Mouse (Mus musculus): ENCODE data around the gene Ift20. TPM values are rescaled to one million over a fixed set of nuclear protein-coding genes. Genes with fewer than 3 reads are reported as not detected.

Gene Ift20
- total RNA-seq (2014; rRNA removed) (133 and 155 TPM in 2 replicates), polyA plus RNA-seq (2015; fragmentation: Nextera tagmentation; extraction: Ambion mirVana) (142 and 148 TPM in 2 replicates)

DNA sequence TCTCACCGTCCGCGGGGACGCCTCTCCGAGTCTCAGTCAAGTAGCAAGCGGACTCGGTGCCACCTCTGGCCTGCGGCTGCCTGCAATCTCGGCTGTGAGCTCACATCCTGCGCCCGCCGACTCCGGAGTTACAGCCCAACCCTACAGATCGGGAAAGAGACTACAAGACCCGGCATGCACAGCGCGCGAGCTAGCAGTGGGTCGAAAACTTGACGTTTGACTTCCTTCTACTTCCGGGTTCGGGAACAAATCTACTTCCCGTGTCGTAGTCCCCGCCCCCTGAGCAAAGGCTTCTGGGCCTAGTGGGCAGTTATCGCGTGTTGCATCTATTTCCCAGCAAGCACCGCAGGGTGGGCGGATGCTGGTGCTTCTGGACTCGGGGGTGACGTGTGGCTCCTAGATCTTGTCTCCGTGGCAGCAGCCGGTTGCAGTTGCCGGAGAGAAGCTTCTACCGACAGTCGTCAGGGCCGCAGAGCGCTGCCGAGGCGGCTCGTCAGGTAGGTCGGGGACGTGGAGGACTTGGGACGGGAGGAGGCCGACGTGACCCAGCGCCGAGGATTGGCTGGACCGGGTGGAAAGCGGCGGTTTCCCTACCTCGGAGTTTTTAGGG is at the start of gene Ift20, which contains the start of gene Tnfaip1:
Ift20 (plus strand) TSS at position 282 of the 610 bp plus-strand sequence.
Tnfaip1 (minus strand) TSS at position 253 of the 610 bp plus-strand sequence.
- ATAC-seq (ENCODE audit: low FRiP score) (peak; percentile 96), DNase-seq (ENCODE audit: low spot score) (peak; percentile 100)
- H3K4me2 ChIP-seq (ENCODE audit: low read depth, low read length, poor library complexity, severe bottlenecking) = peak within 1 kb of the TSS; percentile 76
- peak within 1 kb of the TSS; percentile 71 for H3K9ac ChIP-seq (replicated peaks; ENCODE audit: low read length, poor library complexity, severe bottlenecking)
- H3K4me3 ChIP-seq (ENCODE audit: low read depth, low read length) = peak within 1 kb of the TSS; percentile 65
- H3K27ac ChIP-seq (ENCODE audit: low read depth, low read length) = peak within 1 kb of the TSS; percentile 86
- under 1% methylated on average over 52 of the region's 52 CpGs for WGBS
- no peaks in the 10 kb centered on the region for H3K9me3 ChIP-seq (ENCODE audit: low read length)
- H3K27me3 ChIP-seq (ENCODE audit: insufficient read depth, low read length) = no peaks in the 10 kb centered on the region
- peak; percentile 16; the same call in 1 of the 2 replicates for TF ChIP-seq CTCF (IDR thresholded peaks at IDR 0.05)
- H3K4me1 ChIP-seq (ENCODE audit: insufficient read depth, low read length) = peaks cover 13% of the 10 kb centered on the region; the same call in 1 of the 2 replicates
- H3K36me3 ChIP-seq (ENCODE audit: insufficient read depth, low read length) = peaks cover 22% of the 10 kb centered on the region

DNA sequence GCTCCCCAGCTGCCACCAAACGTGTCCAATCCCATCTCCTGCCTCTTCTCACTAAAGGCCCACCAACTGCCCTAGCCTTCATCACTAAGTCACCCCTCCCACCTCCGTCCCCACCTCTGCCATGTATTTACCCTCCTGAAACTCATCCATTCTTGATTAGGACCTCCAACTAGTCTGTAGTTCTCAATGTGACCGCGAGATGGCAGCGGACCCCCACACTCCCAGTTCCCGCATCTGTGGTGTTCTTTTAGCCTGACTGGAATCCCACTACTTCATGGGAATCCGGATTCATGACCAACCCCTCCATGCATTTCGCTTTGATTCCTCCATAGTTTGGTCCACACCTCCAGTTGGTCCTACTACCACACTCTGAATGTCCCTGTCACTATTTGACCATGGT is 48.0 kb upstream of the Ift20 start:
- WGBS = 5% methylated on average over 8 of the region's 8 CpGs
- ATAC-seq (ENCODE audit: low FRiP score) = no peak
- peaks cover 33% of the 10 kb centered on the region for H3K36me3 ChIP-seq (ENCODE audit: insufficient read depth, low read length)

GRCm38 (mm10) chr11:78490781-78491241 is 45.4 kb upstream of the Ift20 start:
- WGBS = 7% methylated on average over 48 of the region's 48 CpGs
- peak; percentile 82 for DNase-seq (ENCODE audit: low spot score)
- peak; percentile 69 for TF ChIP-seq CTCF (IDR thresholded peaks at IDR 0.05)
- Histone ChIP-seq H3K9me3 (ENCODE audit: low read length) (no peaks in the 10 kb centered on the region), H3K9ac (replicated peaks; ENCODE audit: low read length, poor library complexity, severe bottlenecking) (peak overlapping the region; percentile 48), H3K27me3 (ENCODE audit: insufficient read depth, low read length) (no peaks in the 10 kb centered on the region), H3K4me1 (ENCODE audit: insufficient read depth, low read length) (peaks cover 7% of the 10 kb centered on the region; the same call in 1 of the 2 replicates), H3K36me3 (ENCODE audit: insufficient read depth, low read length) (peaks cover 21% of the 10 kb centered on the region), H3K4me3 (ENCODE audit: low read depth, low read length) (peak overlapping the region; percentile 26), H3K4me2 (ENCODE audit: low read depth, low read length, poor library complexity, severe bottlenecking) (peak overlapping the region; percentile 50), H3K27ac (ENCODE audit: low read depth, low read length) (peak overlapping the region; percentile 47; the same call in 1 of the 2 replicates)
- peak; percentile 70 for ATAC-seq (ENCODE audit: low FRiP score)

More for the DNA sequence above, 48.0 kb upstream of the Ift20 start:
- Histone ChIP-seq H3K4me1 (ENCODE audit: insufficient read depth, low read length) (0 out of 2 replicates have a peak, but pooled peaks cover 4% of the 10 kb centered on the region), H3K4me2 (ENCODE audit: low read depth, low read length, poor library complexity, severe bottlenecking) (no peak overlapping the region), H3K9ac (replicated peaks; ENCODE audit: low read length, poor library complexity, severe bottlenecking) (no peak overlapping the region), H3K27ac (ENCODE audit: low read depth, low read length) (no peak overlapping the region), H3K9me3 (ENCODE audit: low read length) (no peaks in the 10 kb centered on the region), H3K27me3 (ENCODE audit: insufficient read depth, low read length) (no peaks in the 10 kb centered on the region), H3K4me3 (ENCODE audit: low read depth, low read length) (no peak overlapping the region)
- DNase-seq (ENCODE audit: low spot score) = peak; percentile 77
- TF ChIP-seq CTCF (IDR thresholded peaks at IDR 0.05) = peak; percentile 90

- Histone ChIP-seq H3K9me3 (ENCODE audit: low read length) (no peaks in the 10 kb centered on the region), H3K9ac (replicated peaks; ENCODE audit: low read length, poor library complexity, severe bottlenecking) (peak overlapping the region; percentile 83), H3K27ac (ENCODE audit: low read depth, low read length) (no peak overlapping the region), H3K4me2 (ENCODE audit: low read depth, low read length, poor library complexity, severe bottlenecking) (peak overlapping the region; percentile 76), H3K4me3 (ENCODE audit: low read depth, low read length) (peak overlapping the region; percentile 78), H3K36me3 (ENCODE audit: insufficient read depth, low read length) (no peaks in the 10 kb centered on the region), H3K4me1 (ENCODE audit: insufficient read depth, low read length) (peaks cover 5% of the 10 kb centered on the region; the same call in 1 of the 2 replicates), H3K27me3 (ENCODE audit: insufficient read depth, low read length) (no peaks in the 10 kb centered on the region)
- ATAC-seq (ENCODE audit: low FRiP score) (no peak), DNase-seq (ENCODE audit: low spot score) (no peak)
- 6% methylated on average over 6 of the region's 6 CpGs for WGBS
- TF ChIP-seq CTCF (IDR thresholded peaks at IDR 0.05) = no peak
These were observed 40.3 kb upstream of the Ift20 start for GRCm38 (mm10) chr11:78495904-78496303.

DNA sequence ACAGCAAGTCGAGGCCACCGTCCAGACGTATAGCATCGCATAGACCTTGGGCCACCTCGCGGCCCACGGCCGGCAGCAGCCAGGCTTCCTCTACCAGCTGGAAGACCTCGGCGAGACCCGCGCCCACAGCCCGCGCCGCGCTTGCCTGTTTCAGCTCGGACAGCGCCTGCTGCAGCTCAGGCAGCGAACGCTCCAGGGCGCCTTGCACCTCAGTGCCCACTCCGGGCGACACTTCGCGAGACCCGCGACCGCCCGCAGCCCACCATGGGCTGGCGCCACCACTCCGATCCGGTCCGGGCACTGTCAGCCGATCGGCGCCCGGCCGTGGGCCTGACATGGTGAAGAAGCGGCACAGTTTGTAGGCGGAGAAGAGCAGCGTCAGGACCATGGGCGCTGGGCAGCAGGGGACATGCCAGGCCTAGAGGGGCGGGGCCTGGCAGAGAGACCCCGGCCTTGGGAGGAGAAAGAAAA is 39.1 kb upstream of the Ift20 start:
- Histone ChIP-seq H3K9me3 (ENCODE audit: low read length) (no peaks in the 10 kb centered on the region), H3K4me3 (ENCODE audit: low read depth, low read length) (peak overlapping the region; percentile 78), H3K36me3 (ENCODE audit: insufficient read depth, low read length) (no peaks in the 10 kb centered on the region), H3K27ac (ENCODE audit: low read depth, low read length) (peak overlapping the region; percentile 94), H3K4me1 (ENCODE audit: insufficient read depth, low read length) (peaks cover 5% of the 10 kb centered on the region; the same call in 1 of the 2 replicates), H3K9ac (replicated peaks; ENCODE audit: low read length, poor library complexity, severe bottlenecking) (peak overlapping the region; percentile 83), H3K27me3 (ENCODE audit: insufficient read depth, low read length) (no peaks in the 10 kb centered on the region), H3K4me2 (ENCODE audit: low read depth, low read length, poor library complexity, severe bottlenecking) (peak overlapping the region; percentile 76)
- WGBS = under 1% methylated on average over 44 of the region's 44 CpGs
- TF ChIP-seq CTCF (IDR thresholded peaks at IDR 0.05) = no peak
- ATAC-seq (ENCODE audit: low FRiP score) = peak; percentile 72
- DNase-seq (ENCODE audit: low spot score) = peak; percentile 78

Measured in midbrain, postnatal 0 days (tissue).